Mouse (Mus musculus) liver, embryonic 15.5 days (tissue): ENCODE data around the gene Gtf2ird1. TPM values are rescaled to one million over a fixed set of nuclear protein-coding genes. Genes with fewer than 3 reads are reported as not detected.

Experiments
- ATAC-seq: fragments of 200-750 bp; cut with Nextera tagmentation; 2 replicates; pipeline ENCODE4 v1.8.0; 2017; ENCODE audit warnings: moderate number of reproducible peaks, mild to moderate bottlenecking, moderate library complexity; ENCODE audit not compliant: insufficient read depth
- H3K27ac ChIP-seq: fragments of 300-500 bp; sonication (generic); replicated peaks from 2 replicates; pipeline ENCODE4 v1.5.1; 2015; ENCODE audit warnings: mild to moderate bottlenecking, inconsistent platforms
- H3K27me3 ChIP-seq: fragments of 300-500 bp; sonication (generic); 2 replicates; pipeline ENCODE4 v1.6.1; 2015; ENCODE audit warnings: mild to moderate bottlenecking, inconsistent platforms
- H3K36me3 ChIP-seq: fragments of 300-500 bp; sonication (generic); replicated peaks from 2 replicates; pipeline ENCODE4 v1.6.1; 2015; ENCODE audit warnings: moderate library complexity, mild to moderate bottlenecking, inconsistent platforms
- H3K4me1 ChIP-seq: fragments of 300-500 bp; sonication (generic); replicated peaks from 2 replicates; pipeline ENCODE4 v1.6.1; 2015; ENCODE audit warnings: inconsistent platforms
- H3K4me2 ChIP-seq: fragments of 300-500 bp; sonication (generic); 2 replicates; pipeline ENCODE4 v1.6.1; 2015; ENCODE audit warnings: moderate library complexity, mild to moderate bottlenecking, inconsistent platforms
- H3K4me3 ChIP-seq: fragments of 300-500 bp; sonication (generic); replicated peaks from 2 replicates; pipeline ENCODE4 v1.5.1; 2015; ENCODE audit warnings: mild to moderate bottlenecking, inconsistent platforms
- H3K9ac ChIP-seq: fragments of 300-500 bp; sonication (generic); 2 replicates; pipeline ENCODE4 v1.6.1; 2015; ENCODE audit warnings: moderate library complexity, mild to moderate bottlenecking, inconsistent platforms
- H3K9me3 ChIP-seq: fragments of 300-500 bp; sonication (generic); replicated peaks from 2 replicates; pipeline ENCODE4 v1.6.1; 2016; ENCODE audit warnings: inconsistent platforms
- WGBS: fragments of 180-500 bp; shearing (Covaris S2); methylation state at CpG from one replicate; pipeline ENCODE4 v1.1.7; 2015; ENCODE audit warnings: mixed read lengths; ENCODE audit not compliant: insufficient replicate concordance; 5-methylcytosine and 5-hydroxymethylcytosine counted together
- polyA plus RNA-seq: library from polyadenylated mRNA; unstranded; fragments of >200 nt; fragmentation: Nextera tagmentation; extraction: Ambion mirVana; gene quantifications from 2 replicates; pipeline ENCODE4 v1.2.1, GENCODE M21; 2015

Gtf2ird1 gene
- 10.2 and 14.2 TPM in 2 replicates for polyA plus RNA-seq

DNA sequence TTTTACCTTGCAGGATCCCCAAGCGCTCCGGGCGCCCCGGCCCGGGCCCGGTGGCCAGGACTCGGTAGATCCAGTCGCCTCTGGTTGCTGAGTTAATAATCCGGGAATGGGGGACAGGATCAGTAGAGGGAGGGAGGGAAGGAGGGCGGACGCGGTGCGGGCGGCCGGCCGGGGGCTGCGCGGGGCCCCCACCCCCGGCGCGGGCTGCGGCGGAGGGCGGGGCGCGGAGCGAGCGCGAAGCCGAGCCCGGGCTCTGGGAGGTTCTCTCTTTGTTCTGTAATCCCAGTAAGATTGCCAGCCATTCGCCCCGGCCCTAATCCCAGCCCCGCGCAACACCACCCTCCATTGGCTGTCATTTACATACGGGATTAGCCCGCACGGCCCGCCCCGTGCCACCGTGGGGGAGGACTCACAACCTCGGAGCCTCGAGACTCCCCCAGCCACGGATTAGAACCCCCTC lies at the start of gene Gtf2ird1:
Gene Gtf2ird1 (minus strand): TSS at position 214 of the 460 bp plus-strand sequence.
- Histone ChIP-seq H3K9ac (peak within 1 kb of the TSS; percentile 69), H3K27me3 (no peaks in the 10 kb centered on the region), H3K27ac (peak within 1 kb of the TSS; percentile 67), H3K9me3 (no peaks in the 10 kb centered on the region), H3K36me3 (0 out of 2 replicates have a peak, but pooled peaks cover 5% of the 10 kb centered on the region), H3K4me1 (peaks cover 36% of the 10 kb centered on the region), H3K4me2 (peak within 1 kb of the TSS; percentile 89), H3K4me3 (peak within 1 kb of the TSS; percentile 70)
- peak; percentile 78 for ATAC-seq
- WGBS, result 2% methylated on average over 43 of the region's 44 CpGs

GRCm38 (mm10) chr5:134505810-134506292 lies 49.3 kb upstream of the Gtf2ird1 start:
- H3K9ac ChIP-seq, result no peak overlapping the region
- H3K9me3 ChIP-seq, result no peaks in the 10 kb centered on the region
- H3K27me3 ChIP-seq, result no peaks in the 10 kb centered on the region
- WGBS, result 58% methylated on average over 9 of the region's 9 CpGs
- H3K4me1 ChIP-seq, result no peaks in the 10 kb centered on the region
- H3K4me2 ChIP-seq, result no peak overlapping the region
- H3K27ac ChIP-seq, result no peak overlapping the region
- no peak overlapping the region for H3K4me3 ChIP-seq
- H3K36me3 ChIP-seq, result no peaks in the 10 kb centered on the region
- no peak for ATAC-seq

- Histone ChIP-seq H3K4me1 (no peaks in the 10 kb centered on the region), H3K27me3 (no peaks in the 10 kb centered on the region), H3K4me2 (no peak overlapping the region), H3K9ac (no peak overlapping the region), H3K9me3 (no peaks in the 10 kb centered on the region), H3K4me3 (no peak overlapping the region), H3K27ac (no peak overlapping the region), H3K36me3 (no peaks in the 10 kb centered on the region)
- WGBS, result 81% methylated on average over 18 of the region's 18 CpGs
- ATAC-seq, result no peak
These were observed 46.1 kb upstream of the Gtf2ird1 start for GRCm38 (mm10) chr5:134502591-134502990.

DNA sequence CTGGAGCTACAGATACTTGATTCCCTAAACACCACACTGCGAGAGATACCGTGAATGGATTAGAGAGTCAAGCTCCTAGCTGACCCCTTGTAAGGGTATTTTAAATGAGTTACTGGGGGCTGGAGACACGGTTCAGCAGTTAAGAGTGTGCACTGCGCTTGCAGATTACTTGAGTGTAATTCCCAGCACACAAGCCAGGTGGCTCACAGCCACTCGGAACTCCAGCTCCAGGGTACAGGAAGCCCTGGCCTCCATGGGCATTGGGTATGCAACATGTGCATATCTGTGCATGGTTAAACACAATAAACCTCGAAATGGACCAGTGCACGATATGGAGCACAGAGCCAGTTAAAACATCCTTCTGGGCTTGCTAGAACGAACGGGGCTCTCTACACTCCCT lies 44.9 kb upstream of the Gtf2ird1 start:
- no peaks in the 10 kb centered on the region for H3K9me3 ChIP-seq
- no peak for ATAC-seq
- no peak overlapping the region for H3K9ac ChIP-seq
- H3K27ac ChIP-seq, result no peak overlapping the region
- H3K4me1 ChIP-seq, result no peaks in the 10 kb centered on the region
- H3K4me3 ChIP-seq, result no peak overlapping the region
- no peaks in the 10 kb centered on the region for H3K36me3 ChIP-seq
- no peaks in the 10 kb centered on the region for H3K27me3 ChIP-seq
- no peak overlapping the region for H3K4me2 ChIP-seq
- 68% methylated on average over 9 of the region's 9 CpGs for WGBS

- Histone ChIP-seq H3K4me2 (no peak overlapping the region), H3K4me3 (no peak overlapping the region), H3K4me1 (no peaks in the 10 kb centered on the region), H3K27me3 (no peaks in the 10 kb centered on the region), H3K9me3 (no peaks in the 10 kb centered on the region), H3K36me3 (no peaks in the 10 kb centered on the region), H3K9ac (no peak overlapping the region), H3K27ac (no peak overlapping the region)
- no peak for ATAC-seq
- WGBS, result 70% methylated on average over 3 of the region's 3 CpGs
These were observed 44.2 kb upstream of the Gtf2ird1 start for GRCm38 (mm10) chr5:134500681-134501080.

GRCm38 (mm10) chr5:134500062-134500461 lies 43.5 kb upstream of the Gtf2ird1 start:
- H3K9ac ChIP-seq, result no peak overlapping the region
- ATAC-seq, result no peak
- no peaks in the 10 kb centered on the region for H3K4me1 ChIP-seq
- 55% methylated on average over 4 of the region's 4 CpGs for WGBS
- no peaks in the 10 kb centered on the region for H3K36me3 ChIP-seq
- H3K4me3 ChIP-seq, result no peak overlapping the region
- H3K9me3 ChIP-seq, result no peaks in the 10 kb centered on the region
- no peak overlapping the region for H3K27ac ChIP-seq
- H3K27me3 ChIP-seq, result no peaks in the 10 kb centered on the region
- no peak overlapping the region for H3K4me2 ChIP-seq

- no peak overlapping the region for H3K27ac ChIP-seq
- H3K4me1 ChIP-seq, result peaks cover 12% of the 10 kb centered on the region
- H3K4me2 ChIP-seq, result no peak overlapping the region
- no peak for ATAC-seq
- no peaks in the 10 kb centered on the region for H3K36me3 ChIP-seq
- no peak overlapping the region for H3K4me3 ChIP-seq
- H3K9me3 ChIP-seq, result no peaks in the 10 kb centered on the region
- H3K27me3 ChIP-seq, result no peaks in the 10 kb centered on the region
- no peak overlapping the region for H3K9ac ChIP-seq
- WGBS, result 75% methylated on average over 5 of the region's 5 CpGs
These were observed 40.5 kb upstream of the Gtf2ird1 start for GRCm38 (mm10) chr5:134497026-134497425.

GRCm38 (mm10) chr5:134495796-134496195 lies 39.3 kb upstream of the Gtf2ird1 start:
- Histone ChIP-seq H3K36me3 (0 out of 2 replicates have a peak, but pooled peaks cover under 1% of the 10 kb centered on the region), H3K27me3 (no peaks in the 10 kb centered on the region), H3K27ac (no peak overlapping the region), H3K4me1 (peaks cover 18% of the 10 kb centered on the region), H3K9me3 (no peaks in the 10 kb centered on the region), H3K4me3 (no peak overlapping the region), H3K9ac (no peak overlapping the region), H3K4me2 (no peak overlapping the region)
- ATAC-seq, result no peak
- 71% methylated on average over 4 of the region's 4 CpGs for WGBS

- no peak overlapping the region for H3K27ac ChIP-seq
- H3K36me3 ChIP-seq, result peaks cover 4% of the 10 kb centered on the region; the same call in 1 of the 2 replicates
- no peaks in the 10 kb centered on the region for H3K9me3 ChIP-seq
- peak overlapping the region; percentile 29 for H3K4me2 ChIP-seq
- H3K9ac ChIP-seq, result no peak overlapping the region
- no peaks in the 10 kb centered on the region for H3K27me3 ChIP-seq
- no peak overlapping the region for H3K4me3 ChIP-seq
- H3K4me1 ChIP-seq, result peaks cover 24% of the 10 kb centered on the region
- WGBS, result 26% methylated on average over 11 of the region's 11 CpGs
- ATAC-seq, result peak; percentile 77
These were observed 37.6 kb upstream of the Gtf2ird1 start for GRCm38 (mm10) chr5:134494142-134494541.

DNA sequence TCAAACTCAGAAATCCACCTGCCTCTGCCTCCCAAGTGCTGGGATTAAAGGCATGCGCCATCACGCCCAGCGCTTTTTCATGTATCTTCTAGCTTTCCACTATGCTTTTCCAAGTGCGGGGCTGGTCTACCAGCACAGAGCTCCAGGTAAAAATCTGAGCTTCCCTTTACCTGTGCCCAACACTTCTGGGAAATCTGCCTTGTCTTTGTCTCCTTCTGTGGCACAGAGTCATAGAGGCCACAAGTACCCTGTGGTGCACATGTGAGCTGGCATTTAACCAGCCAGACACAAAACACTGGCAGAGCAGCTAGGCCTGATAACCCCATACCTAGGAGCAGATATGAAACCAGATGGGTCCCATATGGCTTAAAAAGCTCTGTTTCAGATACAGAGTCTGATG lies 36.4 kb upstream of the Gtf2ird1 start:
- WGBS, result 81% methylated on average over 4 of the region's 4 CpGs
- no peak for ATAC-seq

DNA sequence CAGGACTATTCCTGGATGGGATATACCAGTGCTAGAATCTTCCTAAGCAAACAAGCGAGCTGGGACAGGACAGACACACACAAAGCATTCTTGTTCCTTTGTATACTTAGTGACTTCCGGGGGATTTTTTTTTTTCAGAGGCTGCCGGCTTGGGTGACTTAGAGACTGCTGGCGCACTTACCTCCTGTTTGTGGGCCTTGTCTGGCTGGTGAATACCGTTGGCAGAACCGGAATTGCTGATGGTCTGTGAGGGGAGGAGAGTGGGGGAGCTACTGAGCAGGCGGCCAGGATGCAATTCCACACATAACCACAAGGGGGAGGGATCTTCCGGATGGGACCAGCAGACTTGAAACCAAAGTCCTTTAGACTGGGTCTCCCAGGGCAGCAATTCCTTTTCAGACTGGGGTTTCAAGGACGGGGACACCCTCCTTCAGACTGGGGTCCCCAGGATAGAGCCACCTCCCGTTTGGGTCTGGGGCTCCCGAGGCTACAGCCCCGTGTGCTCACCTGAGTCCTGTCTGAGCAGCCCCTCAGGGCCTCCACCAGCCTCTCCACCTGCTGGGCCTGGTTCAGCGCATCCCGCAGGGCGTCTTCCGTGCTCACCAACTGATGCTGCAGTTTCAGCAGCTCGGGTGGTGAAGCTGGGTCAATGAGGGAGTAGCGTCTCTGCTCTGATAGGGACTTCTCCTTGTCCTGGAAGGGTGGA lies 35.3 kb upstream of the Gtf2ird1 start:
- 0 out of 2 replicates have a peak overlapping the region, but pooled peaks have one; percentile 23 for H3K4me2 ChIP-seq
- no peaks in the 10 kb centered on the region for H3K9me3 ChIP-seq
- peaks cover 24% of the 10 kb centered on the region for H3K4me1 ChIP-seq
- H3K4me3 ChIP-seq, result no peak overlapping the region
- H3K27ac ChIP-seq, result no peak overlapping the region
- WGBS, result 26% methylated on average over 18 of the region's 18 CpGs
- no peak for ATAC-seq
- peaks cover 4% of the 10 kb centered on the region; the same call in 1 of the 2 replicates for H3K36me3 ChIP-seq
- H3K27me3 ChIP-seq, result no peaks in the 10 kb centered on the region
- no peak overlapping the region for H3K9ac ChIP-seq

More for the DNA sequence above, 36.4 kb upstream of the Gtf2ird1 start:
- H3K9ac ChIP-seq, result no peak overlapping the region
- H3K4me2 ChIP-seq, result no peak overlapping the region
- H3K9me3 ChIP-seq, result no peaks in the 10 kb centered on the region
- no peak overlapping the region for H3K27ac ChIP-seq
- peaks cover 24% of the 10 kb centered on the region for H3K4me1 ChIP-seq
- peaks cover 4% of the 10 kb centered on the region; the same call in 1 of the 2 replicates for H3K36me3 ChIP-seq
- no peaks in the 10 kb centered on the region for H3K27me3 ChIP-seq
- no peak overlapping the region for H3K4me3 ChIP-seq
